In genomic region chr3:111385627-111386026, GRCm38 (mm10) we compare ENCODE assay signal across 20 mouse cellular contexts.
DNase-seq lines count a peak whose midpoint lies in the region; ATAC-seq and TF ChIP-seq lines count a peak whose summit lies in the region.
"Had no signal": no experiment of that assay in that cellular context is flagged by ENCODE, and none has a peak within 500 bp of the region (broad histone marks: within the 10 kb centered on the region; RNA-seq: fewer than 3 reads in every experiment).

No protein-coding gene starts in this region.

- H3K36me3 ChIP-seq in forebrain, embryonic 12.5 days (replicated peaks), result no peaks in the 10 kb centered on the region
- no peaks in the 10 kb centered on the region for H3K36me3 ChIP-seq in forebrain, postnatal 0 days (ENCODE audit: insufficient read depth)
- H3K36me3 ChIP-seq in hindbrain, postnatal 0 days (ENCODE audit: insufficient read depth, low read length), result no peaks in the 10 kb centered on the region
- H3K36me3 ChIP-seq in hindbrain, embryonic 13.5 days, result no peaks in the 10 kb centered on the region
- H3K36me3 ChIP-seq in megakaryocyte, embryonic 14.5 days (replicated peaks; ENCODE audit: low read length), result no peaks in the 10 kb centered on the region
- H3K36me3 ChIP-seq: embryonic facial prominence, embryonic 13.5 days; heart, embryonic 13.5 days; hindbrain, embryonic 12.5 days had no signal

- intact Hi-C loops in left cerebral cortex, postnatal 25 days (cut with DNase I), result no loop called here

- ATAC-seq in forebrain, embryonic 12.5 days (ENCODE audit: low FRiP score), result peak; percentile 58; the same call in 1 of the 2 replicates
- ATAC-seq in forebrain, postnatal 0 days, result no peak
- ATAC-seq in hindbrain, postnatal 0 days, result 0 out of 2 replicates have a peak, but pooled peaks have one; percentile 47
- ATAC-seq in hindbrain, embryonic 13.5 days (ENCODE audit: low FRiP score), result no peak
- ATAC-seq in megakaryocyte, adult 5-6 weeks (ENCODE audit: poor library complexity, severe bottlenecking), result no peak
- ATAC-seq: intestine, embryonic 16.5 days; Patski had no signal

- no peak overlapping the region for H3K9ac ChIP-seq in forebrain, embryonic 12.5 days
- no peak overlapping the region for H3K9ac ChIP-seq in forebrain, postnatal 0 days
- H3K9ac ChIP-seq in hindbrain, postnatal 0 days (replicated peaks; ENCODE audit: low read length), result no peak overlapping the region
- H3K9ac ChIP-seq in hindbrain, embryonic 13.5 days, result no peak overlapping the region
- H3K9ac ChIP-seq: embryonic facial prominence, embryonic 13.5 days; heart, embryonic 13.5 days; hindbrain, embryonic 12.5 days had no signal

- WGBS in forebrain, embryonic 12.5 days, result 91% methylated on average over 7 of the region's 7 CpGs
- WGBS in forebrain, postnatal 0 days, result 97% methylated on average over 7 of the region's 7 CpGs
- WGBS in hindbrain, postnatal 0 days, result 94% methylated on average over 7 of the region's 7 CpGs
- WGBS in hindbrain, embryonic 13.5 days, result 95% methylated on average over 7 of the region's 7 CpGs

- TF ChIP-seq CTCF in forebrain, postnatal 0 days (IDR thresholded peaks at IDR 0.05; ENCODE audit: low read depth), result no peak
- TF ChIP-seq CTCF in hindbrain, postnatal 0 days (IDR thresholded peaks at IDR 0.05; ENCODE audit: low read depth), result no peak

- no peaks in the 10 kb centered on the region for H3K4me1 ChIP-seq in forebrain, embryonic 12.5 days
- H3K4me1 ChIP-seq in forebrain, postnatal 0 days (ENCODE audit: insufficient read depth), result no peaks in the 10 kb centered on the region
- no peaks in the 10 kb centered on the region for H3K4me1 ChIP-seq in hindbrain, postnatal 0 days (ENCODE audit: insufficient read depth, low read length)
- H3K4me1 ChIP-seq in hindbrain, embryonic 13.5 days (replicated peaks), result no peaks in the 10 kb centered on the region
- no peaks in the 10 kb centered on the region for H3K4me1 ChIP-seq in megakaryocyte, embryonic 14.5 days
- H3K4me1 ChIP-seq: embryonic facial prominence, embryonic 13.5 days; heart, embryonic 13.5 days; hindbrain, embryonic 12.5 days had no signal

- no peak overlapping the region for H3K27ac ChIP-seq in forebrain, embryonic 12.5 days
- no peak overlapping the region for H3K27ac ChIP-seq in forebrain, postnatal 0 days (ENCODE audit: low read depth, low read length)
- H3K27ac ChIP-seq in hindbrain, postnatal 0 days, result no peak overlapping the region
- no peak overlapping the region for H3K27ac ChIP-seq in hindbrain, embryonic 13.5 days
- H3K27ac ChIP-seq: embryonic facial prominence, embryonic 13.5 days; heart, embryonic 13.5 days; hindbrain, embryonic 12.5 days had no signal

- H3K9me3 ChIP-seq in forebrain, embryonic 12.5 days, result no peaks in the 10 kb centered on the region
- H3K9me3 ChIP-seq in forebrain, postnatal 0 days (ENCODE audit: low read length), result no peaks in the 10 kb centered on the region
- no peaks in the 10 kb centered on the region for H3K9me3 ChIP-seq in hindbrain, postnatal 0 days (ENCODE audit: low read length)
- no peaks in the 10 kb centered on the region for H3K9me3 ChIP-seq in hindbrain, embryonic 13.5 days
- no peaks in the 10 kb centered on the region for H3K9me3 ChIP-seq in megakaryocyte, embryonic 14.5 days
- H3K9me3 ChIP-seq: embryonic facial prominence, embryonic 13.5 days; heart, embryonic 13.5 days; hindbrain, embryonic 12.5 days had no signal

- no peaks in the 10 kb centered on the region for H3K27me3 ChIP-seq in forebrain, embryonic 12.5 days
- no peaks in the 10 kb centered on the region for H3K27me3 ChIP-seq in forebrain, postnatal 0 days (ENCODE audit: insufficient read depth, low read length)
- H3K27me3 ChIP-seq in hindbrain, postnatal 0 days (ENCODE audit: insufficient read depth, low read length), result no peaks in the 10 kb centered on the region
- no peaks in the 10 kb centered on the region for H3K27me3 ChIP-seq in hindbrain, embryonic 13.5 days
- no peaks in the 10 kb centered on the region for H3K27me3 ChIP-seq in megakaryocyte, embryonic 14.5 days (replicated peaks)
- H3K27me3 ChIP-seq: embryonic facial prominence, embryonic 13.5 days; heart, embryonic 13.5 days; hindbrain, embryonic 12.5 days had no signal

- no peak for DNase-seq in forebrain, postnatal 0 days
- no peak for DNase-seq in hindbrain, postnatal 0 days (ENCODE audit: low spot score)
- DNase-seq in R1 (ENCODE audit: low read depth, low spot score), result peak; percentile 12
- DNase-seq in left cerebral cortex, postnatal 25 days (ENCODE audit: low spot score in 2 of 2), result no peak
- DNase-seq: adrenal gland, adult 2 months; adrenal gland, postnatal 25 days; cerebellum, adult 18-20 months; cerebellum, adult 9-11 months; cerebellum, postnatal 36 days; gastrocnemius, postnatal 10 days; heart, postnatal 36 days had no signal

- no peak overlapping the region for H3K4me3 ChIP-seq in forebrain, embryonic 12.5 days (replicated peaks)
- no peak overlapping the region for H3K4me3 ChIP-seq in forebrain, postnatal 0 days (ENCODE audit: low read depth, low read length)
- no peak overlapping the region for H3K4me3 ChIP-seq in hindbrain, postnatal 0 days (ENCODE audit: low read length)
- H3K4me3 ChIP-seq in hindbrain, embryonic 13.5 days, result no peak overlapping the region
- peak overlapping the region; percentile 42 for H3K4me3 ChIP-seq in megakaryocyte, embryonic 14.5 days (replicated peaks)
- H3K4me3 ChIP-seq: embryonic facial prominence, embryonic 13.5 days; heart, embryonic 13.5 days; hindbrain, embryonic 12.5 days had no signal

- no peak overlapping the region for H3K4me2 ChIP-seq in forebrain, embryonic 12.5 days
- H3K4me2 ChIP-seq in forebrain, postnatal 0 days (ENCODE audit: low read depth), result no peak overlapping the region
- H3K4me2 ChIP-seq in hindbrain, postnatal 0 days (ENCODE audit: low read depth, low read length), result no peak overlapping the region
- H3K4me2 ChIP-seq in hindbrain, embryonic 13.5 days, result no peak overlapping the region
- H3K4me2 ChIP-seq: embryonic facial prominence, embryonic 13.5 days; heart, embryonic 13.5 days; hindbrain, embryonic 12.5 days had no signal

Comparison
In these comparisons a context has a peak if more than half of its experiments do, and no peak if none do; other contexts are left out.
1. ATAC-seq: peak in forebrain, embryonic 12.5 days (single experiment) and hindbrain, postnatal 0 days (single experiment); none in forebrain, postnatal 0 days (single experiment), hindbrain, embryonic 13.5 days (single experiment) and megakaryocyte, adult 5-6 weeks (single experiment).